Mouse (Mus musculus) layer of hippocampus, adult 18-20 months (tissue): ENCODE measurements at regions not wholly inside any gene's neighbourhood (a gene's known extent, or its start where the extent isn't known, plus 50 kb on each side); places are given as distances from the start of the nearest gene placed in this dataset.

ENCODE experiments used
- DNase-seq, 2 experiments: peaks; one replicate each; pipeline ENCODE4 v3.0.0; 2022; ENCODE audit warnings: low spot score in 2 of 2

DNA sequence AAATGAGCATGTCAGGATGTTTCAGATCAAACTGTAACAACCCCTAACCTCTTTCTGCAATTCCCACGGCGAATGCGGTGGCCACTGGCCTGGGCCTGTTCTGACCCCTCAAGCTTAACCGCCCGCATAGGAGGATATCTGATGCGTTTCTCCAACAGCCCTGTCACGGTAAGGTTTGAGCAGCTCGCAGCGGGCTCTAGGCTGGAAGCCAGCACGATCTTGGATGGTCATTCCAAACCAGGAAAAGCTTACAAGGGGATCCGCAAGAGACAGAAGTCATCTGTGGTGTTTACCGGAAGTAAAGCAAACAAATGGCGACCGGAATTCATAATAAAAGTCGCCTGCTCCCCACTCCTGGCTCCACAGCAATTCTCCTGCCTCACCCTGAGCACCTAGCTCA lies 281.7 kb downstream of the Pdcd6ip start:
- no peak for DNase-seq

GRCm38 (mm10) chr9:113421645-113422044 lies 286.4 kb downstream of the Pdcd6ip start:
- DNase-seq: no peak

- no peak for DNase-seq
Measured at GRCm38 (mm10) chr9:113421121-113421520, 286.9 kb downstream of the Pdcd6ip start.

GRCm38 (mm10) chr9:113419801-113420200 lies 288.3 kb downstream of the Pdcd6ip start:
- DNase-seq: no peak

DNA sequence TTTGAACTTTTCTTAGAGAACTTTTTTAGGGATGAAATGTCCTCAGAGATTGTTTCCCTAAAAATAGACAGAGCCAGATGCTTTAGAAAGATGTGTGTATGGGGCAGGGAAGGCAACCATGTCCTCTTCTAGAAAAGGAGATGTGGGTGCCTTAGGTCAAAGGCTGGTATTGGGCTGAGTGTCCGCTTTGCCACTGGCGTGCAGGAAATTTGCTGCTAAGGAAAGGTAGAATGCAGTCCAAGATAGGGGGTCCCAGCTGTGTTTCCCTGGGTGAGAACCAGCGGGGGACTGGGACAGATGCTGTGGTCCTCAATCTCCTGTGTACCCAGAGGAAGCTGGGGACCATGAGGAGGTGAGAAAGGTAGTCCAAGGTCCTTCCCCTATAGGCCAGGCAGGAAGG lies 291.0 kb downstream of the Pdcd6ip start:
- no peak for DNase-seq

DNA sequence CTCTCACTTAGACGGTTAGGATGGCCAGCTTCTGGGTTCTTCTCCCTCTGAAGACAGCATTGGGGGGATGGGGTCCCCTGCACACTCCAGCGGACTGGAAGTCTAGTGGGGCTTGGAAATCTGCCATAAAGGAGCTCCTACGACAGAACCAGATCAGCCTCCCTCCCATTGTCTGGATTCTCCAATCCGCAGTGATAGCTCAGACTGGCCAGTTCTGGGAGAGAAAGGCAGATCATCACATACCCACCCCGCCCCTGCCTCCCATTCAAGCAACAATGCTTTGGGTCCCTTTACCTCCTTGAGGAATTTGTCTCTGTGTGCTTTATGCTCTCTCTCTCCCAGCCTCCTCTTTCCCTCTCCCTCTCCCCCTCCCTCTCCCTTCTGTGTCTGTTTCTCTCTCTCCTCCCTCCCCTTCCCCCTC lies 292.5 kb downstream of the Pdcd6ip start:
- DNase-seq: no peak

DNA sequence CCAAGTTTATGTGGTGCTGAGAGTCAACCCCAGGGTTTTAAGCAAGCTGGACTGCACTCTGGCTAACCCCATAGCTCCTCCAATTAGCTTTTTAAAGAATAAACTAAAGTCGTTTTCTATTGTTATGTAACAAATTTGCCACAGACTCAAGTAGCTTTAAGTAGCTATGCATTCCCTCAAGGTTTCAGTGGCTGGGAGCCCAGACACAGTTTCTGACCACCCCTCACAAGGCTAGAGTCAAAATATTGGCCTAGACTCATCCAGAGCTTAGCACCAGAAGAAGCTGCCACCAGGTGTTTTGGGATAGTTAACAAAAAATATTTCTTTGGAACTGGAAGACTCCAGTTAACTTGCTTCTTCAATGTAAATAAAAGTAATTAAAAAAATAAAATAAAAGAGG lies 293.4 kb downstream of the Pdcd6ip start:
- DNase-seq: no peak

- DNase-seq: no peak
Measured at GRCm38 (mm10) chr9:113413851-113414250, 294.2 kb downstream of the Pdcd6ip start.

DNA sequence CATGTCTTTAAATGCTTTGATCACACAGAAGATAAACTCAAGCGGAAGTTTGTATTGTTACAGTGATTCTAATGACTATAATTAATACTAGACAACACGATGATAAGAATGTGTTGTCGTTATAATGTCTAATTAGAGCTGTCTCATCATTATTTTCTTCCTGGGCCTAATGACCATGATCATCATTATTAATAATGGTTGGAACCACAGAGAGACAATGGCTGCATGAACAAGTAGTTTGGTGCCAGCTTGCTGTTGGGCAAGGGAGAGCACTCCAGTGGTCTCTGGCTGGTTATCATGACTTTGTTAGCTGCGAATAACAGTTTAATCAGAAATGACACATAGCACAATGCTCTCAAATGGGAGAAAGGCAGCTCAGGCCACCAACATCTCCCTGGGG lies 296.4 kb downstream of the Pdcd6ip start:
- DNase-seq: no peak

DNA sequence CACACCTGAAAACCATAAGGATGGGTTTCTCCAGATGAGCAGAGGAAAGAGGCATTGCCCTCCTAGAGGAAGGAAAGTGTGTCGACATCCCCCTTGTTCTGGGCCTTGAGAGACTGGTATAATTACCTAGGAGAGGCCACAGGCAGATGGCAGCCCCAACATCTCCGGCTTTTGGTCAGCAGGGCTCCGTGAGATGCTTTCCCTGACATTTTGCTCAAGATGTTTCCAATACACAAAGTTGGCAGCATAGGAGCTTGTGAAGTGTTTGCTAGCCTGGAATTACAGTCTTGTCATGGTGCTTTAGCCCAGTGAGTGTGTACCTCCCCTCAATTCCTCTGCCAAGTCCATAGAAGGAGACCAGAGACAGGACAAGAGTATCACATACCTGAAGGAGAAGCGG lies 299.5 kb downstream of the Pdcd6ip start:
- DNase-seq: no peak

DNA sequence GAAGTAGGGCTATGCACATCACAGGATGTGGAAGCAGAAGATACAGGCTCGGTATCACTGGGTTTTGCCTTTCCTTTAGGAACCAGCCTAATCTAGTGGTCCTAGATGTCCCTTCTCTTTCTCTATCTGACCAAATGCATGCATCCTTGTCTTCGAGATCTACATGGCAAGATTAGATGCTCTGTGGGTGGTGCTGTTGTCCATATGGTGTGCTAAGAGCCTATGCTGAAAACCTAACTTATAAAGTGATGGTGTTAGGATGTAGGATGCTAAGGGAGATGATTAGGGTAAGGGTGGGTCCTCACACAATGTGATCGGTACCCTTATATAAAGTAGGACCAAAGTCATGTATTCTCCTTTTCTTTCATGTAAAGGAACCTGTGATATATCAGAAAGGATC lies 313.7 kb downstream of the Pdcd6ip start:
- DNase-seq: no peak

- no peak for DNase-seq
Measured at GRCm38 (mm10) chr9:113387356-113387755, 320.7 kb downstream of the Pdcd6ip start.

GRCm38 (mm10) chr9:113381591-113382110 lies 326.4 kb downstream of the Pdcd6ip start:
- no peak for DNase-seq

DNA sequence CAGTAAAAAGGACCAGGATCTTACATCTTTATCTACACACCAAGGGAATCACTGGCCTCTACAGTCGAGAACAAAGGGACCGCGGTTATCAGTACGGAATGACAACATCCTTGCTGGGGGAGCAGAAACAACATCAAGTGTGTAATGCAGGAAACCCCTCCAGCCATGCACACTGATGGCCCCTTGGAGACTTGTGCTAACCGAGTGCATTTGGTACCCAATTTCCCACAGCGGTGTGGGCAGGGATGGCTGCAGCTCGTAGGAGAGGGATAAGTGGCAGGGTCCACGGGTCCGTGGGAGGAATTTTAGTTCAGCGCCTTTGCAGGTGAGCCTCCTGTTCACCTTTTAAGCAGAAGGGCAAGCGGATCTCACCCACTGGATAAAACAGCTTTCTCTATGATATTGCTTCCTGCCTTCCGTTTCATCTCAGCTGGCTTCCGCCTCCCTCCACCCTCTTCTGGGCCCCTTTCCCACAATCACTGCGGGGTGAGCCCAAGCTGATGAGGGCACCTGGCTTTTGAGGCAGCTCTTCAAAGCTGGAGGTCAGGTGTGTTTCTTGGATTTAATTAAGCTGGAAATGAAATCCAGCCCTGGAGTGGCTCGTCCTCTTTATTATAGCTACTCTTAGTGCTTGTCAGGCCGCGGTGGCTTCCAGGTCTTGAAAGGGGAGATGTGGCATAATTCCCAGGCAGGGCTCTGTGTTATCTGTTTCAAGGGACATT lies 327.5 kb downstream of the Pdcd6ip start:
- DNase-seq: no peak

- DNase-seq: no peak
Measured at GRCm38 (mm10) chr9:113378525-113378924, 329.5 kb downstream of the Pdcd6ip start.

- no peak for DNase-seq
Measured at GRCm38 (mm10) chr9:113371718-113372306, 336.2 kb downstream of the Pdcd6ip start.

DNA sequence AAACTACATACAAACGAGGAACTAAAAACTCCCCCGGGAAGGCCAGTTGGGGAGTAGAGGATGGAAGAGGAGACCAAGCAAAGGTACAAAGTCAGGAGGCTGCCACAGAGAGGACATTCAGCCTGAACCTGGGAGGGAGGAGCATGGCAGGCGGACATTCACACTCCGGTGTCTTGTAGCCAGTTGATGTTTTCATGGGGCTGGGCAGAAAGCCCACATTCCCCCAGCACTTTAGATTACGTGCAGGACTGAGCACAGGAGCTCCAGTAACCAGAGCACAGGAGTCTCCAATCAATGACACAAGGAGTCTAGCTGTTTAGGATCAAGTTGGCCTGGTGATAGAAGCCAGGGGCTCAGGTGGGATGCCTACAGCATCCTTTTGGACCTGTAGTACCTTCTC lies 360.1 kb downstream of the Pdcd6ip start:
- DNase-seq: no peak

DNA sequence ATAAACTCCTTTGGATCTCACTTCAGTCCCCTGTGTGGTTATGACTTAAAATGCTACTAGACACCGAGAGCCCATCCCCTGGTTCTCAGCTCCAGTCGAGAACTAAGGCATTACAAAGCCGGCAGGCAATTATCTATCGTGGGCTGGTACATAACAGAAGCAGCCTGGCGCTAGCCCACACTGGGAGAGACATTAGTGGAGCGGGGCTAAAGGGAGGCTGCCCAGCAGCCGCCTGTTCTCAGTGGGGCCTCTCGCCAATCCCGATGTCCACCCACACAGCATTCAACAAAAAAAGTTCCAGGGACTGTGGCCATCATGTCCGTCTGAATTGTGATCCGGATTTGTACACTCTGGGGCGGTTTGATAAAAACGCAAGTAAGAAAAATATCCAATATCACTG lies 361.5 kb downstream of the Pdcd6ip start:
- DNase-seq: peak; percentile 40 to 51

DNA sequence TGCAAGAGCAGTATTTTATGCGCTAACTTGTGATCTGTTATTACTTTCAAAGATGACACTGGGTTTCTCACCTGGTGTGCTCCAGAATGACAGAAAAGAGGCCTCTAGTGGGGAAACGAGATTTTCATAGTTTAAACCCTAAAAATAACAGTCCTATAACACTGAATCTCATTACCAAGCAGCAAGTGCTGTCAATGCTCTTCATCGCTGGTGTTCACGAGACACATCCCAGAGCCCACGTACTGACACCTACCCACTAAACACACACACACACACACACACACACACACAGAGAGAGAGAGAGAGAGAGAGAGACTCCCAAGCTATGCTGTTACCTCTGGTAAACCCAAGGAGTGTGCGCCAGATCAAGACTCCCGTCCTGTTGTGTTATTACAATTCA lies 365.9 kb downstream of the Pdcd6ip start:
- DNase-seq: peak in 1 of 2 experiments; percentile 22

DNA sequence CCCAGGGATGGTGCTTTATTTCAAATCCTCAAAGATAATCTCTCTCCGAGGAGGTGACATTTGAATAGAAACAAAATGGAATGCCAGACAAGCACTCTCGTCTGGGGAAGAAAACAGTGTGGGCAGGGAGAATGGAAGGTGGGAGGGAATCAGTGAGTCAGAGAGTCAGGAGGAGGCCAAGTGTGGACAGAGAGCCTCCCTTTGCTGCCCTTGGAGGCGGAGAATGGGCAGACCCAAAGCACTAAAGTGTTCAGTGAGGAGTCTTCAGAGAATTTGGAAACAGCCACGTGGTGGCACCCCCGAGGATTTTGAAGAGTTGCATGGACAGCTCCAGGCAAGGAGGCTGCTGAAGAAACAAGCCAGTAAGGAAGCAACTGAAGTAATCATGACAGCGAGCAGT lies 367.2 kb downstream of the Pdcd6ip start:
- DNase-seq: no peak

DNA sequence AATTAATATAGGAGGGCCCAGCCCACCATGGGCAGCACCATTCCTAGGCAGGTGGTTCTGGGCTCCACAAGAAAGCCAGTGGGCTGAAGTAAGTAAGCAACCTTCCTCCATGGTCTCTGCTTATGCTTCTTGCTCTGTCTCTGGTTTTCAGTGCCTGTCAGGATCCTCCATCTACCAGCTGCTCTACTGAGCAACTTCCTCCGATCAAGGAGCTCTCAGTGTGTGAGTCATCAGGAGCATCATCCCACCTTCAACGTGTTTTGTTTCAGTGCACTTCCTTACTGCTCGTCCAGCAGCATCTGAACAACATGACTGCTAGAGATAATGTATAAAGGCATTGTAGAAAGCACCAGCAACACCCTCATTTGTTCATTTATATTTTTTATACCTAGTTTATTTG lies 368.0 kb downstream of the Pdcd6ip start:
- DNase-seq: no peak

GRCm38 (mm10) chr9:113324489-113324888 lies 383.6 kb downstream of the Pdcd6ip start:
- DNase-seq: no peak
